In the genomic region with DNA sequence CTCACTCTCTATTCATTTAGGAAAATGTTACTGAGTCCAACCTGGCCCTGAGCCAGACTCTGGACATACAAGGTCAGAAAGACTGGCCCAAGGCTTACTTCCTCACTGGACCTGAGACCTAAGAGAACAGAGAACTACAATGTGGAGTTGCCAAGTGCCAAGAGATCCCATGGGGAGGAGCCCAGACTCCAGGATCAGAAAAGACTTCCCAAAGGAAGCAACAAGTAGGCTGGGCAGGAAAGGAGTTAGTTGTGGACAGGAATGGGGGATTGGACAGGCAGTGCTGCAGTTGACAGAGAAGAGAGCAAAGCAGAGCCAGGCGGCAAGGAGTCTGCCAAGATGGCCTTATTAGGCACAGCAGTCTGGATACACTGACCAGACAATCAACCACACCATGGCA, we compare ENCODE assay signal across 8 mouse cellular contexts. TPM values are rescaled to one million over a fixed set of nuclear protein-coding genes. Genes with fewer than 3 reads are reported as not detected.
DNase-seq lines count a peak whose midpoint lies in the region; ATAC-seq lines count a peak whose summit lies in the region.

No protein-coding gene starts in this region.

- no peaks in the 10 kb centered on the region for H3K27me3 ChIP-seq in heart, embryonic 14.5 days (ENCODE audit: control insufficient read depth, insufficient read depth, low read length)
- no peaks in the 10 kb centered on the region for H3K27me3 ChIP-seq in lung, embryonic 15.5 days

- H3K36me3 ChIP-seq in heart, embryonic 14.5 days (ENCODE audit: control insufficient read depth, insufficient read depth, low read length), result no peaks in the 10 kb centered on the region
- no peaks in the 10 kb centered on the region for H3K36me3 ChIP-seq in lung, embryonic 15.5 days

- peaks cover 31 to 47% of the 10 kb centered on the region in 2 experiments for H3K4me1 ChIP-seq in heart, embryonic 14.5 days (ENCODE audit: control insufficient read depth in 2 of 2, insufficient read depth in 2 of 2, low read length in 2 of 2)
- H3K4me1 ChIP-seq in lung, embryonic 15.5 days, result peaks cover 66% of the 10 kb centered on the region

- H3K27ac ChIP-seq in heart, embryonic 14.5 days (replicated peaks in 1 of 2; ENCODE audit: control insufficient read depth in 1 of 2, insufficient read depth in 1 of 2, low read depth in 2 of 2, low read length in 2 of 2), result peak overlapping the region; percentile 54 to 75
- H3K27ac ChIP-seq in lung, embryonic 15.5 days, result peak overlapping the region; percentile 69; the same call in 1 of the 2 replicates

- H3K9me3 ChIP-seq in heart, embryonic 14.5 days (ENCODE audit: control insufficient read depth, low read length), result no peaks in the 10 kb centered on the region
- H3K9me3 ChIP-seq in lung, embryonic 15.5 days, result no peaks in the 10 kb centered on the region

- DNase-seq in cerebellum, postnatal 14 days, result peak; percentile 58
- no peak for DNase-seq in cerebellum, adult 11-12 months
- DNase-seq in adrenal gland, adult 2 months, result peak; percentile 75
- no peak for DNase-seq in spleen, postnatal 36 days (ENCODE audit: low spot score in 2 of 2)
- no peak for DNase-seq in left cerebral cortex, adult 11 months (ENCODE audit: low spot score)

- no peak overlapping the region for H3K4me3 ChIP-seq in heart, embryonic 14.5 days (ENCODE audit: control insufficient read depth in 1 of 2, insufficient read depth in 1 of 2, low read depth in 1 of 2, low read length in 2 of 2)
- H3K4me3 ChIP-seq in lung, embryonic 15.5 days, result no peak overlapping the region

- ATAC-seq in heart, embryonic 14.5 days (ENCODE audit: insufficient number of reproducible peaks, insufficient read depth, low FRiP score, low read depth), result peak; percentile 37; the same call in 1 of the 2 replicates
- ATAC-seq in lung, embryonic 15.5 days (ENCODE audit: borderline replicate concordance, extremely low read depth, low FRiP score, low TSS enrichment), result peak; percentile 75; the same call in 1 of the 2 replicates
- ATAC-seq in CD4-positive, CD25-positive, alpha-beta regulatory T cell, adult 4 months, result no peak

- 0 out of 2 replicates have a peak overlapping the region, but pooled peaks have one; percentile 30 for H3K9ac ChIP-seq in heart, embryonic 14.5 days (ENCODE audit: low read length)
- no peak overlapping the region for H3K9ac ChIP-seq in lung, embryonic 15.5 days

- H3K4me2 ChIP-seq in heart, embryonic 14.5 days (ENCODE audit: low read length), result no peak overlapping the region; the same call in 1 of the 2 replicates
- H3K4me2 ChIP-seq in lung, embryonic 15.5 days, result no peak overlapping the region

- WGBS in heart, embryonic 14.5 days, result 14% methylated on average over 1 of the region's 1 CpGs
- 33% methylated on average over 1 of the region's 1 CpGs for whole genome bisulfite sequencing in lung, embryonic 15.5 days

RNA-seq across cellular contexts. Expression of gene Ppp1r13b, which starts 13.8 kb away (rescaled TPM):
- total RNA-seq in adrenal gland, adult 2 months (2021), result 10 to 100 TPM; 13.8 to 15.9 TPM
- polyA plus RNA-seq in adrenal gland, adult 2 months (2012; rRNA removed), result 5.9 and 6.6 TPM in 2 replicates
- 15.4 and 15.5 TPM in 2 replicates for polyA plus RNA-seq in heart, embryonic 14.5 days (2014; fragmentation: Nextera tagmentation; extraction: Ambion mirVana)
- 23.1 and 25.6 TPM in 2 replicates for polyA plus RNA-seq in lung, embryonic 15.5 days (2015; fragmentation: Nextera tagmentation; extraction: Ambion mirVana)
- polyA plus RNA-seq in CD4-positive, CD25-positive, alpha-beta regulatory T cell, adult 4 months (2017; shearing (Covaris generic)), result 10 to 100 TPM; 10.7 to 15.1 TPM

Comparison
In these comparisons a context has a peak if more than half of its experiments do, and no peak if none do; other contexts are left out.
1. DNase-seq: peak in cerebellum, postnatal 14 days (2 of 2) and adrenal gland, adult 2 months (single experiment); none in cerebellum, adult 11-12 months (single experiment), spleen, postnatal 36 days (0 of 2) and left cerebral cortex, adult 11 months (single experiment).